Mouse (Mus musculus): ENCODE results near the gene Ist1. TPM values are rescaled to one million over a fixed set of nuclear protein-coding genes. Genes with fewer than 3 reads are reported as not detected.

Gene Ist1
- polyA plus RNA-seq, 1 experiment = 30.3 TPM

DNA sequence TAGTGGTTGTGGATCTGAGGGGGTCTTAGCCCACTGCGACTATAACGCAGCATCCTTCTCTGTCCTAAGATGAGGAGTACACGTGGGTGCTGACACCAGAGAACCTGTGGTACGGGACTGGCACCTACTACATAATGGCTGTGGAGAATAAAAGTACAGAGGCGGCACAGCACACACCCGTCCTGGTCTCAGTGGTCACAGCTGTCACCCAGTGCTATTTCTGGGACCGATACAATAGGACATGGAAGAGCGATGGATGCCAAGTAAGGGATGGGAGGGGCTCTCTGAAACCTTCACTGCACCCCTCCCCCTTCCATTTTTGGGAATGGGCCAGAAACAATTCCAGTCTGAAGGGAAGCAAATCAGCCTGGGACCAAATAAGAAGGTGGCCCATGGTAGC lies 57.9 kb downstream of the Ist1 start:
- no peaks in the 10 kb centered on the region for H3K4me1 ChIP-seq (ENCODE audit: control insufficient read depth, insufficient read depth, insufficient read length, low read length)
- H3K27me3 ChIP-seq (ENCODE audit: control insufficient read depth, insufficient read depth, low read length) = no peaks in the 10 kb centered on the region
- no peaks in the 10 kb centered on the region for H3K36me3 ChIP-seq (ENCODE audit: control insufficient read depth, insufficient read depth, low read length)
- H3K27ac ChIP-seq (ENCODE audit: insufficient read depth, low read depth, low read length) = no peak overlapping the region
- H3K4me3 ChIP-seq (ENCODE audit: low read depth, low read length) = no peak overlapping the region
- 91% methylated on average over 8 of the region's 8 CpGs for WGBS
- no peak for TF ChIP-seq CTCF (IDR thresholded peaks at IDR 0.05; ENCODE audit: extremely low read depth, insufficient read length, insufficient replicate concordance, low read depth, low read length)
- no peak for TF ChIP-seq POLR2A (IDR thresholded peaks at IDR 0.05; ENCODE audit: low read depth, low read length)

DNA sequence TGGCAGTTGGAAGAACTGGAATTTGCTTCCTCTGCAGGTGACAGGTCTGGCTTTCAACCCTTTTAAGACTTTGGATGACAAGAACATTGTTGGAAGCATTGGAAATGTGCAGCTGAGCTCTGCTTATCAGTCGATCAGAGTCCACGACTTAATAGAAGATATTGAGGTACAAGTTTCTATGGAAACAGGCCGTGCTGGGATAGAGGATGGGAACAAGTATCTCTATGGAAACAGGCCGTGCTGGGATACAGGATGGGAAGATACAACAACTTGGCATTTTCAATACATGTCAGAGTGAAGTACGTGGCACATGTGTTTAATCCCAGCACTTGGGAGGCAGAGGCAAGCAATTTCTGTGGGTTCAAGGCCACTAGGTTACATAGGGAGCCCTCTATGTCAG lies 60.6 kb downstream of the Ist1 start:
- Histone ChIP-seq H3K4me3 (ENCODE audit: low read depth, low read length) (no peak overlapping the region), H3K4me1 (ENCODE audit: control insufficient read depth, insufficient read depth, insufficient read length, low read length) (no peaks in the 10 kb centered on the region), H3K36me3 (ENCODE audit: control insufficient read depth, insufficient read depth, low read length) (no peaks in the 10 kb centered on the region), H3K27ac (ENCODE audit: insufficient read depth, low read depth, low read length) (no peak overlapping the region), H3K27me3 (ENCODE audit: control insufficient read depth, insufficient read depth, low read length) (no peaks in the 10 kb centered on the region)
- TF ChIP-seq CTCF (IDR thresholded peaks at IDR 0.05; ENCODE audit: extremely low read depth, insufficient read length, insufficient replicate concordance, low read depth, low read length) = no peak
- no peak for TF ChIP-seq POLR2A (IDR thresholded peaks at IDR 0.05; ENCODE audit: low read depth, low read length)
- WGBS = 63% methylated on average over 5 of the region's 5 CpGs

DNA sequence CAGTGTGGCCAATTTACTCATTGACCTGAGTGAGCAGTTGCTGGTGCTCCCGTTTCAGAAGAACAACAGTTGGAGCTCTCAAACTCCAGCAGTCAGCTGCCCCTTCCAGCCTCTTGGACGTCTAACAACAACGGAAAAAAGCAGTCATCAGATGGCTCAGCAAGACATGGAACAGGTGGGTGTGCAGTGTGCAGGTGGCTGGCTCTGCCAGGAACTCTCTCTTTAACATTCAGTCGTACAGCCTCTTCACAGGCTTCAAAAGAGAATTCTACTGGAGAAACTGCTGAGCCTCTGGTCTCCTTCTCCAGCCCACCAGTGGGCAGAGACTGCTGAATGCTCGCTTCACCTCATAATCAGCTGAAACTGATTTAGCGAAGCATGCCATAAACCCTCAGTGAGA lies 64.4 kb downstream of the Ist1 start:
- Histone ChIP-seq H3K36me3 (ENCODE audit: control insufficient read depth, insufficient read depth, low read length) (no peaks in the 10 kb centered on the region), H3K27ac (ENCODE audit: insufficient read depth, low read depth, low read length) (no peak overlapping the region), H3K27me3 (ENCODE audit: control insufficient read depth, insufficient read depth, low read length) (no peaks in the 10 kb centered on the region), H3K4me3 (ENCODE audit: low read depth, low read length) (no peak overlapping the region), H3K4me1 (ENCODE audit: control insufficient read depth, insufficient read depth, insufficient read length, low read length) (no peaks in the 10 kb centered on the region)
- WGBS = 48% methylated on average over 6 of the region's 6 CpGs
- TF ChIP-seq CTCF (IDR thresholded peaks at IDR 0.05; ENCODE audit: extremely low read depth, insufficient read length, insufficient replicate concordance, low read depth, low read length) (no peak), POLR2A (IDR thresholded peaks at IDR 0.05; ENCODE audit: low read depth, low read length) (no peak)

Other genes with a start within 250 kb of the Ist1 start
- gene Pmfbp1, start 199.2 kb downstream of the Ist1 start, polyA plus RNA-seq (2012; rRNA removed) = not detected in 2 replicates
- 10.2 and 22.1 TPM in 2 replicates for gene Dhx38, start 127.4 kb downstream of the Ist1 start, polyA plus RNA-seq (2012; rRNA removed)
- 2.4 and 3.5 TPM in 2 replicates for gene Txnl4b, start 127.4 kb downstream of the Ist1 start, polyA plus RNA-seq (2012; rRNA removed)
- gene Hp, start 114.1 kb downstream of the Ist1 start, polyA plus RNA-seq (2012; rRNA removed) = 0.94 and 5.7 TPM in 2 replicates
- 5.9 and 11.9 TPM in 2 replicates for gene Dhodh, start 84.6 kb downstream of the Ist1 start, polyA plus RNA-seq (2012; rRNA removed)
- gene Pkd1l3, start 78.7 kb downstream of the Ist1 start, polyA plus RNA-seq (2012; rRNA removed) = 0.03 and 0.10 TPM in 2 replicates
- gene Zfp821, start 12.3 kb upstream of the Ist1 start, polyA plus RNA-seq (2012; rRNA removed) = 2.0 and 6.5 TPM in 2 replicates
- 5.1 and 12.0 TPM in 2 replicates for gene Atxn1l, start 44.5 kb upstream of the Ist1 start, polyA plus RNA-seq (2012; rRNA removed)
- 11.3 and 18.8 TPM in 2 replicates for gene Ap1g1, start 85.3 kb upstream of the Ist1 start, polyA plus RNA-seq (2012; rRNA removed)
- 6.0 and 25.0 TPM in 2 replicates for gene Phlpp2, start 175.3 kb upstream of the Ist1 start, polyA plus RNA-seq (2012; rRNA removed)